Mouse (Mus musculus) R1 (cell line): ENCODE data around the gene Gm28539.

Experiments used
- DNase-seq: peaks from one replicate; pipeline ENCODE4 v3.0.0-alpha.2; 2018; ENCODE audit warnings: low read depth, low spot score

Gm28539 gene

GRCm38 (mm10) chr16:18955070-18955469 is 118.7 kb downstream of the Gm28539 start:
- no peak for DNase-seq

DNA sequence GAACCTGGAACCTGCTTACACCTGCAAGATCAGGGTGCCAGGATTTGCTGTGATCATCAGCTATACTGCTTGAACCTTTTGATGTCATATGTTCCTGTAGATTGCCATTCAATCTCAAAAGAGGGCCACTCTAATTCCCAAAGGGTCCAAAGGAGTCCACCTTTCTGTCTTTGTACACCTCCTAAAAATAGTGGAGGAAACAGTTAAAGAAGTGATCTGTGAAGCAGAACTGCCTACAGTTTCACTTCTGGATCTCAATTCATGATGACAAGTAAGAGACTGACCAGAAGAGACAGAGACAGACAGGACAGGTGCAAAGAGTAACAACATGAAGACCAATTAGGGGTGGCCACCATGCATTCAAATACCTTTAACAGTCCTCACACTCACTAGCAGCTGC is 127.1 kb downstream of the Gm28539 start:
- DNase-seq: no peak

- DNase-seq: no peak
Observed at GRCm38 (mm10) chr16:18969420-18970128, 133.2 kb downstream of the Gm28539 start.

DNA sequence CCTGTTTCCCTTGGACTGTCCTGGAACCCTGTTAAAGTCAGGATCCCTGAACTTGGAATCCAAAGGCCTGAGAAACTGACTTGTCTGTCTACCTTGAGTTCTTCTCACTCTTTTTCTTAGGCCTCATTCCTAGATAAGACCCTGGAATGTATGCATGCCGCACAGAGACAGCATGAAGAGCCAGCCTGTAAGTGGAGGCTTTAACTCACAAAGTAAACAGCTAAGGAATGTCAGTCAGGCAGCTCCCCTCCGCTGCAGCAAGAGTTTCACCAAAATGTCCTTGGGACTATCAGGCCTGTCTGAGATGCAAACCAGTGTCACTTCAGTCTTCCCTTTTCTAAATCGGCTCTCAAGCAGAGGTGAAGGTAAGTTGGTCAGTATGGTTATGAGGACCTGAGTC is 134.5 kb downstream of the Gm28539 start:
- peak; percentile 27 for DNase-seq

GRCm38 (mm10) chr16:18975665-18976064 is 139.3 kb downstream of the Gm28539 start:
- DNase-seq: peak; percentile 52

DNA sequence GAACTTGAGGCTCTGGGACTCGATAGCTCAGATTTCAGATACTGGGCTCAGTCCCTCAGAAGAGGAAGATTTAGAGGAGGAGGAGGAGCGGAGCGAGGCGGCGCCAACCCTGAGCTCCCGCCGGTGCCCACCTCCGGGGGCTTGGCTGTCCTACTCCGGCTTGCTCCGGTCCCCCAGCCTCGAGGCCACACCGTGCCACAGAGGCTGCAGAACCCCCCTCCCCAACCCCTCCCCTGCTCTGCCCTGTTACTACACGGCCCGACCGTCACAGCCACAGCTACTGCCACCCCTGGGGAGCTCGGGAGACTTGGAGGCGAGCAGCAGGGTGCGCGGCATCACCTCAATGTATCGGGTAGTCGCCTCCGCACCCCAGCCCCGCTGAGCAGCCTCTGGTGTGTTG is 139.9 kb downstream of the Gm28539 start:
- DNase-seq: peak; percentile 28

DNA sequence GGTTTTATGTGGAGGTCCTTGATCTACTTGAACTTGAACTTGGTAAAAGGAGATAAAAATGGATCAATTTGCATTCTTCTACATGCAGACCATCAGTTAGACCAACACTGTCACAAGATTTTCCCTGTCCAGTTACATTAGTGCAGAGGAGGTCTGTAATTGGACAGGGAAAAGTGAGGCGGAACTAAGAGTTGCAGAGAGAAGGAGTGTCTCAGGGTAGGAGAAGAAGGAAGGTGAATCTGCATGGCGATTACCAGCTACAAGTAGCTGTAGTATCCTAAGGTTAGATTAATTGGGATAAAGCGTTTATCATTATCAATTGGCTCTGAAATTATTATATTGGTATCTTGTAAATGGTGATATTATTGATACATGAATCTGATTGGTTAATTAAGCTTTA is 150.0 kb downstream of the Gm28539 start:
- no peak for DNase-seq

DNA sequence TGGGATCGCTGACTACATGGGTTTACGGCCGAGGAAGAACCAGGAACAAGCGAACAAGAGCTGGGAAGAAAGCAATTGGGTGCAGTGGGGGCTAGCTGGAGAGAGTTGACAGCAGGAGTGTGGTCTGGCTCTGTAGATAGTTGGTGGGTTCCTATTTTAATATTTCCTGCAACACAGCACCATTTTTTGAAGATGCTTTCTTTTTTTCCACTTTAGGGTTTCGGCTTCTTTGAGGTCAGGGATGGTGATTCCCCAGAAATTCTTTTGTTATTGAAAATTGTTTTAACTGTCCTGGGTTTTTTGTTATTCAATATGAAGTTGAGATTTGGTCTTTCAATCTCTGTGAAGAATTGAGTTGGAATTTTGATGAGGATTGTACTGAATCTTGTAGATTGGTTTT is 150.5 kb downstream of the Gm28539 start:
- DNase-seq: no peak

- peak; percentile 60 for DNase-seq
Observed at GRCm38 (mm10) chr16:19002610-19003389, 166.4 kb downstream of the Gm28539 start.

DNA sequence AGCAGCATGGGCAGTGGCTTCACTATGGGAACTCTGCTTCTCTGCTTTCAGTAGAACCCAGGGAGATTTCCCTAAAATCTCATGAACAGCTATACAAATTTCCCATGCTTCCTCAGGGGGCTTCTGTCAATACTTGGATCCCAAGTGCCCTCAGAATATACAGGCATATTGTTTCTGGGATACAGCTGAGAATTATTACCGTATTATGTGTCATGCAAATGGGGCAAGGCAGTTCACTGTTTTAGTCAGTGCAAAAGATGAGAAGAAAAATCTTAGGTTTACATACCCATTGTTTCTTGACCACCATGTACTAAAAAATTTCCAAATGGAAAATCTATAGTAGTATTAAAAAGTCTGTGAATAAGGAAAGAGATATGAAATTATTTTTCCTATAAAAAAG is 167.4 kb downstream of the Gm28539 start:
- no peak for DNase-seq

DNA sequence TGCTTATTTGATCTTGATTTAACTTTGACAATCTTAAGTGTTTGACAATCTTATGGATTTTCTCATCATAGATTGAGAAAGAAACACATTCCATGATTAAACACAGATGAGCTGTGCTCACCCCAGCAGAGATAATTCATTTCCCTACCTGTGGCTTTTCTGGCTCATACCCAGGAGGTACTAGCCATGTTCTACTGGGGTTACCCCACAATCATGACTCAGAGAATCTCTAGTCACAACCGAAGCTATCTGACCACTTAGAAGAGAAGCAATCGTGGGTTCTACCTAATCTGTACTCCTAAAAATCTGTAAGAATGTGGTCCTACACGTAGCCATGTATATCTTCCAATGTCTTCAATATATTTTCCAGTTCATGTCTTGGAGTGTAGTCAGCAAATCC is 168.9 kb downstream of the Gm28539 start:
- no peak for DNase-seq
